Mouse (Mus musculus) heart, embryonic 10.5 days (tissue): ENCODE measurements around the gene Gm28047. TPM values are rescaled to one million over a fixed set of nuclear protein-coding genes. Genes with fewer than 3 reads are reported as not detected.

ENCODE experiments used
- DNase-seq: peaks from one replicate; pipeline ENCODE4 v3.0.0-alpha.2; 2017; ENCODE audit warnings: low spot score
- H3K27ac ChIP-seq: fragments of 300-500 bp; sonication (generic); 2 replicates; pipeline ENCODE4 v1.5.1; 2016; ENCODE audit warnings: mild to moderate bottlenecking
- H3K27me3 ChIP-seq: fragments of 300-500 bp; sonication (generic); 2 replicates; pipeline ENCODE4 v1.6.1; 2016; ENCODE audit warnings: mild to moderate bottlenecking; ENCODE audit not compliant: poor library complexity, insufficient read depth, severe bottlenecking
- H3K36me3 ChIP-seq: fragments of 300-500 bp; sonication (generic); 2 replicates; pipeline ENCODE4 v1.6.1; 2016; ENCODE audit warnings: mild to moderate bottlenecking, moderate library complexity
- H3K4me1 ChIP-seq: fragments of 300-500 bp; sonication (generic); 2 replicates; pipeline ENCODE4 v1.6.1; 2016; ENCODE audit warnings: mild to moderate bottlenecking
- H3K4me3 ChIP-seq: fragments of 300-500 bp; sonication (generic); 2 replicates; pipeline ENCODE4 v1.5.1; 2016; ENCODE audit warnings: mild to moderate bottlenecking, moderate library complexity
- H3K9me3 ChIP-seq: fragments of 300-500 bp; sonication (generic); 2 replicates; pipeline ENCODE4 v1.6.1; 2016; ENCODE audit warnings: mild to moderate bottlenecking, moderate library complexity
- WGBS: fragments of 180-500 bp; shearing (Covaris S2); methylation state at CpG from one replicate; pipeline ENCODE4 v1.1.7; 2016; 5-methylcytosine and 5-hydroxymethylcytosine counted together
- polyA plus RNA-seq: library from polyadenylated mRNA; unstranded; fragments of >200 nt; fragmentation: Nextera tagmentation; extraction: Ambion mirVana; gene quantifications from 2 replicates; pipeline ENCODE4 v1.2.1, GENCODE M21; 2016

Gene Gm28047
- polyA plus RNA-seq, 1 experiment from 2014 or later, result not detected

GRCm38 (mm10) chr15:102530566-102530965, 94.3 kb downstream of the Gm28047 start:
- no peak overlapping the region for H3K4me3 ChIP-seq
- no peaks in the 10 kb centered on the region for H3K9me3 ChIP-seq
- WGBS, result 79% methylated on average over 4 of the region's 4 CpGs
- peak; percentile 60 for DNase-seq
- no peaks in the 10 kb centered on the region for H3K27me3 ChIP-seq
- no peaks in the 10 kb centered on the region for H3K4me1 ChIP-seq
- no peak overlapping the region for H3K27ac ChIP-seq
- H3K36me3 ChIP-seq, result peaks cover 76% of the 10 kb centered on the region

GRCm38 (mm10) chr15:102528396-102528795, 96.5 kb downstream of the Gm28047 start:
- Histone ChIP-seq H3K36me3 (peaks cover 73% of the 10 kb centered on the region), H3K4me3 (no peak overlapping the region), H3K27me3 (no peaks in the 10 kb centered on the region), H3K9me3 (no peaks in the 10 kb centered on the region), H3K27ac (no peak overlapping the region), H3K4me1 (0 out of 2 replicates have a peak, but pooled peaks cover 2% of the 10 kb centered on the region)
- 100% methylated on average over 1 of the region's 1 CpGs for WGBS
- DNase-seq, result no peak

GRCm38 (mm10) chr15:102527936-102528335, 96.9 kb downstream of the Gm28047 start:
- Histone ChIP-seq H3K36me3 (peaks cover 70% of the 10 kb centered on the region), H3K27ac (no peak overlapping the region), H3K4me3 (no peak overlapping the region), H3K4me1 (0 out of 2 replicates have a peak, but pooled peaks cover 2% of the 10 kb centered on the region), H3K9me3 (no peaks in the 10 kb centered on the region), H3K27me3 (no peaks in the 10 kb centered on the region)
- WGBS, result 70% methylated on average over 3 of the region's 3 CpGs
- DNase-seq, result no peak

- H3K9me3 ChIP-seq, result no peaks in the 10 kb centered on the region
- H3K27me3 ChIP-seq, result no peaks in the 10 kb centered on the region
- 77% methylated on average over 6 of the region's 6 CpGs for WGBS
- no peak overlapping the region for H3K4me3 ChIP-seq
- no peak overlapping the region for H3K27ac ChIP-seq
- no peak for DNase-seq
- 0 out of 2 replicates have a peak, but pooled peaks cover 2% of the 10 kb centered on the region for H3K4me1 ChIP-seq
- H3K36me3 ChIP-seq, result peaks cover 72% of the 10 kb centered on the region
These were observed 98.5 kb downstream of the Gm28047 start for GRCm38 (mm10) chr15:102526111-102527002.

- H3K27ac ChIP-seq, result no peak within 1 kb of the TSS
These were observed 99.9 kb downstream of the Gm28047 start, which contains the start of gene Npff for GRCm38 (mm10) chr15:102524892-102525485. Gene Npff, minus strand, starts transcription at chr15:102524942.

GRCm38 (mm10) chr15:102521480-102521879, 103.4 kb downstream of the Gm28047 start:
- no peak overlapping the region for H3K27ac ChIP-seq
- 84% methylated on average over 4 of the region's 4 CpGs for WGBS
- H3K36me3 ChIP-seq, result peaks cover 45% of the 10 kb centered on the region
- DNase-seq, result no peak
- H3K27me3 ChIP-seq, result no peaks in the 10 kb centered on the region
- no peaks in the 10 kb centered on the region for H3K9me3 ChIP-seq
- H3K4me3 ChIP-seq, result no peak overlapping the region
- peaks cover 29% of the 10 kb centered on the region for H3K4me1 ChIP-seq

More at GRCm38 (mm10) chr15:102524892-102525485, 99.9 kb downstream of the Gm28047 start, which contains the start of gene Npff:
- Histone ChIP-seq H3K4me3 (no peak within 1 kb of the TSS), H3K4me1 (peaks cover 11% of the 10 kb centered on the region), H3K27me3 (no peaks in the 10 kb centered on the region), H3K36me3 (peaks cover 72% of the 10 kb centered on the region), H3K9me3 (no peaks in the 10 kb centered on the region)
- 7% methylated on average over 3 of the region's 3 CpGs for WGBS
- DNase-seq, result no peak

GRCm38 (mm10) chr15:102520416-102520815, 104.5 kb downstream of the Gm28047 start:
- Histone ChIP-seq H3K4me3 (peak overlapping the region; percentile 13; the same call in 1 of the 2 replicates), H3K27me3 (no peaks in the 10 kb centered on the region)

GRCm38 (mm10) chr15:102519211-102520141, 105.4 kb downstream of the Gm28047 start:
- WGBS, result 60% methylated on average over 17 of the region's 17 CpGs
- Histone ChIP-seq H3K4me1 (peaks cover 40% of the 10 kb centered on the region), H3K36me3 (peaks cover 39% of the 10 kb centered on the region), H3K9me3 (no peaks in the 10 kb centered on the region), H3K4me3 (peak overlapping the region; percentile 81), H3K27me3 (no peaks in the 10 kb centered on the region), H3K27ac (peak overlapping the region; percentile 98; the same call in 1 of the 2 replicates)
- no peak for DNase-seq

More at GRCm38 (mm10) chr15:102520416-102520815, 104.5 kb downstream of the Gm28047 start:
- Histone ChIP-seq H3K4me1 (peaks cover 40% of the 10 kb centered on the region), H3K9me3 (no peaks in the 10 kb centered on the region), H3K27ac (peak overlapping the region; percentile 59; the same call in 1 of the 2 replicates), H3K36me3 (peaks cover 45% of the 10 kb centered on the region)
- WGBS, result 65% methylated on average over 4 of the region's 4 CpGs
- no peak for DNase-seq

GRCm38 (mm10) chr15:102518859-102519201, 106.0 kb downstream of the Gm28047 start:
- Histone ChIP-seq H3K36me3 (peaks cover 33% of the 10 kb centered on the region), H3K27ac (peak overlapping the region; percentile 98), H3K4me1 (peaks cover 38% of the 10 kb centered on the region), H3K9me3 (no peaks in the 10 kb centered on the region), H3K4me3 (peak overlapping the region; percentile 81), H3K27me3 (no peaks in the 10 kb centered on the region)
- WGBS, result 18% methylated on average over 9 of the region's 9 CpGs
- DNase-seq, result no peak

GRCm38 (mm10) chr15:102517976-102518858, 106.7 kb downstream of the Gm28047 start, which contains the start of gene Tarbp2:
Gene Tarbp2, plus strand, starts transcription at chr15:102518192.
- peak within 1 kb of the TSS; percentile 98 for H3K27ac ChIP-seq
- WGBS, result under 1% methylated on average over 60 of the region's 60 CpGs
- H3K4me3 ChIP-seq, result peak within 1 kb of the TSS; percentile 81
- DNase-seq, result peak; percentile 100
- no peaks in the 10 kb centered on the region for H3K27me3 ChIP-seq
- peaks cover 37% of the 10 kb centered on the region for H3K4me1 ChIP-seq
- peaks cover 29% of the 10 kb centered on the region for H3K36me3 ChIP-seq
- no peaks in the 10 kb centered on the region for H3K9me3 ChIP-seq

GRCm38 (mm10) chr15:102517631-102517975, 107.3 kb downstream of the Gm28047 start:
- Histone ChIP-seq H3K27ac (peak overlapping the region; percentile 88), H3K27me3 (no peaks in the 10 kb centered on the region), H3K4me3 (peak overlapping the region; percentile 81), H3K36me3 (peaks cover 24% of the 10 kb centered on the region), H3K9me3 (no peaks in the 10 kb centered on the region), H3K4me1 (peaks cover 41% of the 10 kb centered on the region)
- no peak for DNase-seq
- WGBS, result under 1% methylated on average over 10 of the region's 10 CpGs
